Mouse (Mus musculus) limb, embryonic 10.5 days (tissue): ENCODE results near the gene Tiam2. TPM values are rescaled to one million over a fixed set of nuclear protein-coding genes. Genes with fewer than 3 reads are reported as not detected.

Source experiments
- DNase-seq: peaks from one replicate; pipeline ENCODE4 v3.0.0-alpha.2; 2017; ENCODE audit warnings: low spot score
- H3K27ac ChIP-seq: fragments of 300-500 bp; sonication (generic); 2 replicates; pipeline ENCODE4 v1.5.1; 2016; ENCODE audit warnings: mild to moderate bottlenecking
- H3K27me3 ChIP-seq: fragments of 300-500 bp; sonication (generic); 2 replicates; pipeline ENCODE4 v1.6.1; 2016; ENCODE audit warnings: low read depth, mild to moderate bottlenecking; ENCODE audit not compliant: poor library complexity, severe bottlenecking
- H3K36me3 ChIP-seq: fragments of 300-500 bp; sonication (generic); 2 replicates; pipeline ENCODE4 v1.6.1; 2016; ENCODE audit warnings: mild to moderate bottlenecking, moderate library complexity
- H3K4me1 ChIP-seq: fragments of 300-500 bp; sonication (generic); 2 replicates; pipeline ENCODE4 v1.6.1; 2016
- H3K4me3 ChIP-seq: fragments of 300-500 bp; sonication (generic); 2 replicates; pipeline ENCODE4 v1.5.1; 2016; ENCODE audit warnings: mild to moderate bottlenecking, moderate library complexity
- H3K9me3 ChIP-seq: fragments of 300-500 bp; sonication (generic); replicated peaks from 2 replicates; pipeline ENCODE4 v1.6.1; 2016; ENCODE audit warnings: mild to moderate bottlenecking
- WGBS: fragments of 180-500 bp; shearing (Covaris S2); methylation state at CpG from one replicate; pipeline ENCODE4 v1.1.7; 2016; 5-methylcytosine and 5-hydroxymethylcytosine counted together
- polyA plus RNA-seq: library from polyadenylated mRNA; unstranded; fragments of >200 nt; fragmentation: Nextera tagmentation; extraction: Ambion mirVana; gene quantifications from 2 replicates; pipeline ENCODE4 v1.2.1, GENCODE M21; 2016

Gene Tiam2
- polyA plus RNA-seq, 1 experiment from 2014 or later, result 6.3 TPM

DNA sequence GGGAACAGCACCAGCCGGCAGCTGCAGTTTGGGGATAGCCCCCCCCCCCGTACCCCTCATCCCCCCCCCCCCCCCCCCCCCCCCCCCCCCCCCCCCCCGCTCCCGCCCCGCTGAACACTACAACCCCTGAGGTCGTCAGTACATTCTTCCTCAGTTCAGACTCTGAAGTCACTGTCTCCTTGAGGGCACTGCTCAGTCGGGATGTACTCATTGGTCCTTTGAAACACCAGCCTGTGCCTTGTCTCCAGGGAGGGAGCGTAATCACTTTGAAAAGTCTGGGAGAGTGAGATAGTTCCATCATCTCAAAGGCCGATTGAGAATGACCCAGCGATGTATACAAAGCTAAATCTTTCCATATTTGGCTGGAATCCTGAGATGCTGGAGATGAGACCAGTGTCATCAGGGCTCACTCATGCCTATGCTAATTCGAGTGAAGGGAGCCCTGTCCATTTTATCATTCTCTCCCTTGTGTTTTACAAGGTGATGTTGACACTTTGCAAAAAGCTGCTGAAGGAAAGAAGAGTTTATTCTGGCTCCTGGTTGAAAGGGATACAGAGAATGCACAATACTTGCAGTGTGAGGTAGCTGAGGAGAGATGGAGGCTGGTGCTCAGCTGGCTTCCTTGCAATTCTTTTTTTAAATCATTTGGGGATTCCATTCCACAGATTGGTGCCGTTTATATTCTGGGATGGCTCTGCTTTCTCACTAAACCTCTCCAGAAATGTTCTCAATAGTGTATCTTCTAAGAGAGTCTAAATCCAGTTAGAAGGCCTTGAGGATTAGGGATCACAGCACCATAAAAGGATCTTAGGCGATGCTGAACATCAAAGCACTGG lies 53.6 kb downstream of the Tiam2 start:
- no peaks in the 10 kb centered on the region for H3K27me3 ChIP-seq
- no peak overlapping the region for H3K4me3 ChIP-seq
- no peaks in the 10 kb centered on the region for H3K4me1 ChIP-seq
- H3K27ac ChIP-seq, result no peak overlapping the region
- no peak for DNase-seq
- no peaks in the 10 kb centered on the region for H3K36me3 ChIP-seq
- WGBS, result 39% methylated on average over 9 of the region's 13 CpGs
- H3K9me3 ChIP-seq, result no peaks in the 10 kb centered on the region

- DNase-seq, result no peak
- WGBS, result 97% methylated on average over 1 of the region's 1 CpGs
Measured at GRCm38 (mm10) chr17:3385391-3385790, 59.0 kb downstream of the Tiam2 start.

DNA sequence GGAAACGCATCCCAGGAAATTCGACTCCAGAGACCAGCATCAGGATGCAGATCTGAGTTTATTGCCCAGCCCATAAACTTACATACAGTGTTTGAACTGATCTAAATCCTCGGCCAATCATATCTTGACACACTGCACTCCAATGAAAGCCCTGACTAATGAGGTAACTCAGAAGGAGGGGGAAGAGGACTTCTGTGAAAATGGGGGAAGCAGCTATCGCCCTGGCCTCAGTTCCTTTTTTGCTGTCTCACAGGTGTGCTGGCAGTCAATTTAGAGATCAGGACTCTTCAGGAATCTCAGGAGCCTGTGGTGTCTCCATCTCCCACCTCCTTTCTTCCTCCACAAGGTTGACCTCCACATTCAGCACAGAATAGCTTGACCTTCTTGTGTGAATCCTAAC lies 61.4 kb downstream of the Tiam2 start:
- WGBS, result 56% methylated on average over 4 of the region's 4 CpGs
- H3K9me3 ChIP-seq, result no peaks in the 10 kb centered on the region
- no peak overlapping the region for H3K4me3 ChIP-seq
- no peaks in the 10 kb centered on the region for H3K27me3 ChIP-seq
- H3K36me3 ChIP-seq, result no peaks in the 10 kb centered on the region
- H3K4me1 ChIP-seq, result peaks cover 7% of the 10 kb centered on the region; the same call in 1 of the 2 replicates
- no peak overlapping the region for H3K27ac ChIP-seq
- DNase-seq, result no peak

More at GRCm38 (mm10) chr17:3385391-3385790, 59.0 kb downstream of the Tiam2 start:
- Histone ChIP-seq H3K27ac (no peak overlapping the region), H3K27me3 (no peaks in the 10 kb centered on the region), H3K36me3 (no peaks in the 10 kb centered on the region), H3K4me3 (no peak overlapping the region), H3K4me1 (peaks cover 7% of the 10 kb centered on the region; the same call in 1 of the 2 replicates), H3K9me3 (no peaks in the 10 kb centered on the region)

DNA sequence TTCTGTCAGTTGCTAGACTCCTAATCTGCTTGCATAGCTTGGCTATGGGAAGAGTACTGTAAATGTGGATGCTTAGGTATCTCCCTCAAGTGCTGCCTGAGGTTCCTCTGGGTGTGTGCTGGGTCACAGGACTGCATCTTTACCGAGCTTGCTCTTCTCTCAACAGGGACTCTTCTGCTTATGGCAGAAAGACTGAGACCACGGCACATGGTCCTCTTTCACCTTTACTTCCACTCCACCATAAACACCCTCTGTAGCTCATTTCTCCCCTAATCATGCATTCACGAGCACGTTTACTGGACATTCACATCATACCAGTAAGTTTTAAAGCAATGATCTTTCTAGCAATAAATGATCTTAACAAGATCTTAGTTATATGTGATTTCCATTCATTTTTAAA lies 63.4 kb downstream of the Tiam2 start:
- WGBS, result 82% methylated on average over 4 of the region's 4 CpGs
- Histone ChIP-seq H3K4me3 (no peak overlapping the region), H3K36me3 (no peaks in the 10 kb centered on the region), H3K27me3 (no peaks in the 10 kb centered on the region), H3K4me1 (peaks cover 7% of the 10 kb centered on the region; the same call in 1 of the 2 replicates), H3K9me3 (no peaks in the 10 kb centered on the region), H3K27ac (no peak overlapping the region)
- no peak for DNase-seq

DNA sequence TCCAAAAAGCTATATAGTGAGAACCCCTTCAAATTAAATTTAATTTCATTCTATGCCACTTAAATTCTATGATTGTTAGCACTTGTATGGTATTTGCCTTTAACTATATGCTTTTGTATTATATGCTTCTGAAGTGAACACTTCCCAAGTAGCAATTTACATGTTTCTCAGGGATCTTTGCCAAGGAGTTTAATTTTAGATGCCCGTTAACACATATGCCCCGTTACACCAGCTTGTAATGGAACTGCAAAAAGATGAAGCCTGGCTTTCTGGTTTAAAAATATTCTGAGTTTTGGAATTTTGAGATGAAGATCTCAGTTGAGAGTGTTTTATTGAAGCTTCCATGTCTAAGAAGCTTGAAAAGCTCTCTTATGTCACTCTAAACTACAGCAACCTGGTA lies 67.6 kb downstream of the Tiam2 start:
- Histone ChIP-seq H3K27ac (no peak overlapping the region), H3K36me3 (no peaks in the 10 kb centered on the region), H3K9me3 (no peaks in the 10 kb centered on the region), H3K4me1 (peaks cover 11% of the 10 kb centered on the region; the same call in 1 of the 2 replicates), H3K4me3 (no peak overlapping the region), H3K27me3 (no peaks in the 10 kb centered on the region)
- WGBS, result 93% methylated on average over 2 of the region's 2 CpGs
- no peak for DNase-seq

- no peaks in the 10 kb centered on the region for H3K27me3 ChIP-seq
- H3K27ac ChIP-seq, result no peak overlapping the region
- DNase-seq, result no peak
- no peak overlapping the region for H3K4me3 ChIP-seq
- H3K4me1 ChIP-seq, result peaks cover 11% of the 10 kb centered on the region; the same call in 1 of the 2 replicates
- WGBS, result 86% methylated on average over 2 of the region's 2 CpGs
- no peaks in the 10 kb centered on the region for H3K36me3 ChIP-seq
- H3K9me3 ChIP-seq, result no peaks in the 10 kb centered on the region
Measured at GRCm38 (mm10) chr17:3394985-3395384, 68.6 kb downstream of the Tiam2 start.

DNA sequence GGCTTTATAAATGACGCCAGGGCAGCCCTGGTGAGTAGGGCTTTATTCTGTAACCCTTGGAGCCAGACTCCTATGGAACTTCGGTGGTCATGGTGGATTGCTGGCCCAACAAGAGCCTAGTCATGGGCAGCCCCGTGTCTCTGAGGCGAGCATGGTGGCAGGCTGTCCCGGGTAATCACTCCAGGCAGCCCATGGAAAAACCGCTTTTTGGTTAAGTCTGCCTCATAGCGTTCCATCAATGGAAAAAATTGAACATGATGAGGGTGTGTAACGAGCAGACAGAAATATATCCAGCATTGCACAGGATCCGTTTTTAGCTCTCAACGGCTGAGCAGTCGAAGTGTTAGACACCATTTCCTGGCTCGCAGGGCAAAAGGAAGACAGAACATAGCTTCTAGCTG lies 70.5 kb downstream of the Tiam2 start:
- Histone ChIP-seq H3K4me3 (no peak overlapping the region), H3K4me1 (peaks cover 11% of the 10 kb centered on the region; the same call in 1 of the 2 replicates), H3K27me3 (0 out of 2 replicates have a peak, but pooled peaks cover 5% of the 10 kb centered on the region), H3K9me3 (no peaks in the 10 kb centered on the region), H3K27ac (no peak overlapping the region), H3K36me3 (no peaks in the 10 kb centered on the region)
- WGBS, result 89% methylated on average over 12 of the region's 12 CpGs
- no peak for DNase-seq

- Histone ChIP-seq H3K9me3 (no peaks in the 10 kb centered on the region), H3K4me3 (no peak overlapping the region), H3K36me3 (no peaks in the 10 kb centered on the region), H3K27me3 (0 out of 2 replicates have a peak, but pooled peaks cover 5% of the 10 kb centered on the region), H3K4me1 (peaks cover 11% of the 10 kb centered on the region; the same call in 1 of the 2 replicates), H3K27ac (no peak overlapping the region)
- DNase-seq, result no peak
- 72% methylated on average over 5 of the region's 5 CpGs for WGBS
Measured at GRCm38 (mm10) chr17:3397836-3398235, 71.5 kb downstream of the Tiam2 start.

DNA sequence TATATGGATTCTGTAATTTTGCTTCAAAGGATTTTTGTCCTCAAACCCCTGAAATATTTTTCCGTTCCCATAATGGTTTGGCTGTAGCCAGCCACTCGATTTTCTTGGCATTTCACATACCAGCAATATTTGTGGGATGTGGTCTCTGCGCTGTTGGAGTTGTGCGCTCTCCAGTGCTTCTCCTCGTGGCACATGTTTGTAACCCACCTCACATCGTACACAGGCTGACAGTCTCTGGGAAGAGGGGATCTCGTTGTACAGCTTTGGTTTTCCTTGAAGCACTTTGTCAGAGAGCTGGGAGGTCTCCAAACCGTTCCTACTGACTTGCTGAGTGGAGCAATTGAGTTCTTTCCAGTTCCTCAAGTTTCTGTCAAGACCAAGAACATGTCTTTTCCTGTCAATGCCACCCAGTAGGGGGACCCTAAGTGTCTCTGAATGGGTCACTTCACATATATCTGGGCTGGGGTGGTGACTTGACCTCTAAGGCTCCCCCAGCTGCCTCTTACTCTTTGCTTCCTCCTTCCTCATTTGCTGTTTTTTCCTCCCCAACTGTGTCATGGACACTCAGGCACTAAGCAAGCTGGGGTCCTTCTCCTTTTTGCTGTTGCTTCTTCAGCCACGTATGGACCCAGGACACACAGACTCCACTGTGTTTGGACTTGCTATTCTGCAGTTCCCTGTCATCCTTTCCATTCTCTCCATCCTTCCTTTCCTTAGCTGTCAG lies 79.1 kb downstream of the Tiam2 start:
- no peak for DNase-seq
- Histone ChIP-seq H3K27me3 (peaks cover 20% of the 10 kb centered on the region; the same call in 1 of the 2 replicates), H3K4me1 (peaks cover 15% of the 10 kb centered on the region), H3K9me3 (no peaks in the 10 kb centered on the region), H3K4me3 (no peak overlapping the region), H3K36me3 (no peaks in the 10 kb centered on the region), H3K27ac (no peak overlapping the region)
- 88% methylated on average over 9 of the region's 9 CpGs for WGBS

DNA sequence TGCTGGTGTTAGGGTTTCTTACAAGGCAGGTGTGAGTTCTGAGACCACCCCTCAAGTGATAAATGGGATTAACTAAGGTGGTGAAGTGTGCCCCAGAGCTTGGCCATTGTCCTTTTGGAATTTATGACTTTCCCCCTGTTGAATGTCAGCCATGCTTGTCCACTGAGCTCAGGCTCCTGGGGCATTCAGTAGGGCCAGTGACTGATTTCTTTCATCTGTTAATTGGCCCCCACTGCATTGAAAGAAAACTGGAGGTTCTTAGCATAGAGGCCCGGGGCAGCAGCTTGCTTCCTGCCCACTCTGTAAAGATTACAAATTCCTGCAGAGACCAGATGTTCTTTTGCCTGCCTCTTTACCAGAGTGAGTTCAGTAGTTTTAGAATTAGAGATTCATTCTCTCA lies 80.7 kb downstream of the Tiam2 start:
- no peak overlapping the region for H3K4me3 ChIP-seq
- peaks cover 25% of the 10 kb centered on the region for H3K27me3 ChIP-seq
- H3K36me3 ChIP-seq, result no peaks in the 10 kb centered on the region
- peak; percentile 43 for DNase-seq
- no peak overlapping the region for H3K27ac ChIP-seq
- no peaks in the 10 kb centered on the region for H3K9me3 ChIP-seq
- peaks cover 22% of the 10 kb centered on the region for H3K4me1 ChIP-seq
- 5% methylated on average over 1 of the region's 1 CpGs for WGBS

- H3K36me3 ChIP-seq, result no peaks in the 10 kb centered on the region
- H3K27ac ChIP-seq, result no peak overlapping the region
- peaks cover 56% of the 10 kb centered on the region for H3K27me3 ChIP-seq
- DNase-seq, result no peak
- H3K4me3 ChIP-seq, result no peak overlapping the region
- H3K4me1 ChIP-seq, result peaks cover 29% of the 10 kb centered on the region
- no peaks in the 10 kb centered on the region for H3K9me3 ChIP-seq
- WGBS, result 80% methylated on average over 2 of the region's 2 CpGs
Measured at GRCm38 (mm10) chr17:3410307-3410706, 83.9 kb downstream of the Tiam2 start.

GRCm38 (mm10) chr17:3412771-3413170 lies 86.4 kb downstream of the Tiam2 start:
- no peaks in the 10 kb centered on the region for H3K36me3 ChIP-seq
- H3K4me1 ChIP-seq, result peaks cover 28% of the 10 kb centered on the region
- H3K4me3 ChIP-seq, result no peak overlapping the region
- no peaks in the 10 kb centered on the region for H3K9me3 ChIP-seq
- WGBS, result 75% methylated on average over 4 of the region's 4 CpGs
- H3K27me3 ChIP-seq, result peaks cover 56% of the 10 kb centered on the region
- H3K27ac ChIP-seq, result no peak overlapping the region
- no peak for DNase-seq

DNA sequence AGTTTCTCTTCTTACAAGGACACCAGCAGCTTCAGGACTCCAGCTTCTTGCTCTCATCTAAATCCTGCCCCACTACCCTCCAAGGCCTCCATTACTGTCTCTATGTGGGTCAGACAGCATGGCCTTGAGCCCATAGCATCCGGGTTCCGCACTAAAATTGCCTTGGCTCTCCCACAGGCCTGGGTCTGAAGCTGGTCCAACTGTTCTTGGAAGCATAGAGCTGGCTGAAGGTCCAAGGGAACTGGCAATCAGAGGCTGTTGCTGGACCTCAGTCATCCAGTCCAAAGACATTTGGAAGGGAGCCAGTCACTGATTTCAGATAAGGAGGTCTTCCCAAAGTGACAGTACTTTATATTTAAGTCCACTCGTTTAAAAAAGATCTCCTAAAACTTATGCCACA lies 89.2 kb downstream of the Tiam2 start:
- H3K9me3 ChIP-seq, result no peaks in the 10 kb centered on the region
- H3K27me3 ChIP-seq, result peaks cover 58% of the 10 kb centered on the region
- H3K36me3 ChIP-seq, result no peaks in the 10 kb centered on the region
- 94% methylated on average over 3 of the region's 3 CpGs for WGBS
- H3K27ac ChIP-seq, result no peak overlapping the region
- no peak overlapping the region for H3K4me3 ChIP-seq
- no peak for DNase-seq
- H3K4me1 ChIP-seq, result peaks cover 33% of the 10 kb centered on the region
